Mouse (Mus musculus) heart, embryonic 10.5 days (tissue): ENCODE data around the gene Ptgir. TPM values are rescaled to one million over a fixed set of nuclear protein-coding genes. Genes with fewer than 3 reads are reported as not detected.

Source experiments
- DNase-seq: peaks from one replicate; pipeline ENCODE4 v3.0.0-alpha.2; 2017; ENCODE audit warnings: low spot score
- H3K27ac ChIP-seq: fragments of 300-500 bp; sonication (generic); 2 replicates; pipeline ENCODE4 v1.5.1; 2016; ENCODE audit warnings: mild to moderate bottlenecking
- H3K27me3 ChIP-seq: fragments of 300-500 bp; sonication (generic); 2 replicates; pipeline ENCODE4 v1.6.1; 2016; ENCODE audit warnings: mild to moderate bottlenecking; ENCODE audit not compliant: poor library complexity, insufficient read depth, severe bottlenecking
- H3K36me3 ChIP-seq: fragments of 300-500 bp; sonication (generic); 2 replicates; pipeline ENCODE4 v1.6.1; 2016; ENCODE audit warnings: mild to moderate bottlenecking, moderate library complexity
- H3K4me1 ChIP-seq: fragments of 300-500 bp; sonication (generic); 2 replicates; pipeline ENCODE4 v1.6.1; 2016; ENCODE audit warnings: mild to moderate bottlenecking
- H3K4me3 ChIP-seq: fragments of 300-500 bp; sonication (generic); 2 replicates; pipeline ENCODE4 v1.5.1; 2016; ENCODE audit warnings: mild to moderate bottlenecking, moderate library complexity
- H3K9me3 ChIP-seq: fragments of 300-500 bp; sonication (generic); 2 replicates; pipeline ENCODE4 v1.6.1; 2016; ENCODE audit warnings: mild to moderate bottlenecking, moderate library complexity
- WGBS: fragments of 180-500 bp; shearing (Covaris S2); methylation state at CpG from one replicate; pipeline ENCODE4 v1.1.7; 2016; 5-methylcytosine and 5-hydroxymethylcytosine counted together
- polyA plus RNA-seq: library from polyadenylated mRNA; unstranded; fragments of >200 nt; fragmentation: Nextera tagmentation; extraction: Ambion mirVana; gene quantifications from 2 replicates; pipeline ENCODE4 v1.2.1, GENCODE M21; 2016

Gene Ptgir
- polyA plus RNA-seq = 0.15 and 0.51 TPM in 2 replicates

- H3K4me3 ChIP-seq = no peak within 1 kb of the TSS
- H3K27ac ChIP-seq = 0 out of 2 replicates have a peak within 1 kb of the TSS, but pooled peaks have one; percentile 17
- no peaks in the 10 kb centered on the region for H3K36me3 ChIP-seq
- WGBS = 13% methylated on average over 6 of the region's 6 CpGs
- no peaks in the 10 kb centered on the region for H3K9me3 ChIP-seq
- DNase-seq = no peak
- peaks cover 81% of the 10 kb centered on the region for H3K27me3 ChIP-seq
- peaks cover 65% of the 10 kb centered on the region for H3K4me1 ChIP-seq
Measured at GRCm38 (mm10) chr7:16906281-16906680, at the start of gene Ptgir. TSS of gene Ptgir (plus strand) at chr7:16906490.

GRCm38 (mm10) chr7:16858336-16858735 is 48.0 kb upstream of the Ptgir start:
- no peak for DNase-seq
- WGBS = 30% methylated on average over 17 of the region's 17 CpGs
- Histone ChIP-seq H3K27ac (no peak overlapping the region), H3K36me3 (peaks cover 76% of the 10 kb centered on the region), H3K4me3 (no peak overlapping the region), H3K9me3 (no peaks in the 10 kb centered on the region), H3K27me3 (no peaks in the 10 kb centered on the region), H3K4me1 (0 out of 2 replicates have a peak, but pooled peaks cover 5% of the 10 kb centered on the region)

GRCm38 (mm10) chr7:16859902-16860651 is 46.2 kb upstream of the Ptgir start:
- H3K4me3 ChIP-seq = no peak overlapping the region
- 38% methylated on average over 5 of the region's 5 CpGs for WGBS
- H3K4me1 ChIP-seq = 0 out of 2 replicates have a peak, but pooled peaks cover 5% of the 10 kb centered on the region
- H3K27me3 ChIP-seq = no peaks in the 10 kb centered on the region
- peaks cover 77% of the 10 kb centered on the region for H3K36me3 ChIP-seq
- no peaks in the 10 kb centered on the region for H3K9me3 ChIP-seq
- no peak overlapping the region for H3K27ac ChIP-seq
- DNase-seq = no peak

- 78% methylated on average over 3 of the region's 3 CpGs for WGBS
- peaks cover 75% of the 10 kb centered on the region for H3K36me3 ChIP-seq
- no peaks in the 10 kb centered on the region for H3K9me3 ChIP-seq
Measured at GRCm38 (mm10) chr7:16867488-16867887, 38.8 kb upstream of the Ptgir start.

GRCm38 (mm10) chr7:16869497-16869896 is 36.8 kb upstream of the Ptgir start:
- no peak for DNase-seq
- Histone ChIP-seq H3K27me3 (no peaks in the 10 kb centered on the region), H3K36me3 (peaks cover 58% of the 10 kb centered on the region), H3K27ac (no peak overlapping the region), H3K9me3 (no peaks in the 10 kb centered on the region), H3K4me1 (peaks cover 6% of the 10 kb centered on the region; the same call in 1 of the 2 replicates), H3K4me3 (0 out of 2 replicates have a peak overlapping the region, but pooled peaks have one; percentile 24)
- WGBS = 38% methylated on average over 16 of the region's 16 CpGs

More at GRCm38 (mm10) chr7:16867488-16867887, 38.8 kb upstream of the Ptgir start:
- no peak for DNase-seq
- H3K27ac ChIP-seq = 0 out of 2 replicates have a peak overlapping the region, but pooled peaks have one; percentile 22
- H3K4me3 ChIP-seq = no peak overlapping the region
- peaks cover 6% of the 10 kb centered on the region; the same call in 1 of the 2 replicates for H3K4me1 ChIP-seq
- no peaks in the 10 kb centered on the region for H3K27me3 ChIP-seq

- no peaks in the 10 kb centered on the region for H3K27me3 ChIP-seq
- H3K9me3 ChIP-seq = no peaks in the 10 kb centered on the region
- H3K27ac ChIP-seq = no peak overlapping the region
- H3K36me3 ChIP-seq = peaks cover 37% of the 10 kb centered on the region
- no peak for DNase-seq
- no peak overlapping the region for H3K4me3 ChIP-seq
- 79% methylated on average over 10 of the region's 10 CpGs for WGBS
- peaks cover 9% of the 10 kb centered on the region for H3K4me1 ChIP-seq
Measured at GRCm38 (mm10) chr7:16871600-16871999, 34.7 kb upstream of the Ptgir start.

GRCm38 (mm10) chr7:16872478-16872877 is 33.8 kb upstream of the Ptgir start:
- no peaks in the 10 kb centered on the region for H3K27me3 ChIP-seq
- peaks cover 30% of the 10 kb centered on the region for H3K36me3 ChIP-seq
- peaks cover 17% of the 10 kb centered on the region for H3K4me1 ChIP-seq
- DNase-seq = no peak
- H3K4me3 ChIP-seq = no peak overlapping the region
- no peaks in the 10 kb centered on the region for H3K9me3 ChIP-seq
- WGBS = 87% methylated on average over 9 of the region's 9 CpGs
- no peak overlapping the region for H3K27ac ChIP-seq

- Histone ChIP-seq H3K27ac (no peak overlapping the region), H3K4me1 (peaks cover 17% of the 10 kb centered on the region), H3K36me3 (peaks cover 32% of the 10 kb centered on the region), H3K27me3 (no peaks in the 10 kb centered on the region), H3K4me3 (no peak overlapping the region), H3K9me3 (no peaks in the 10 kb centered on the region)
- WGBS = 86% methylated on average over 4 of the region's 4 CpGs
- DNase-seq = no peak
Measured at GRCm38 (mm10) chr7:16873392-16873791, 32.9 kb upstream of the Ptgir start.

- WGBS = 5% methylated on average over 17 of the region's 17 CpGs
- Histone ChIP-seq H3K9me3 (no peaks in the 10 kb centered on the region), H3K4me3 (peak overlapping the region; percentile 84), H3K36me3 (peaks cover 37% of the 10 kb centered on the region), H3K4me1 (peaks cover 16% of the 10 kb centered on the region), H3K27me3 (no peaks in the 10 kb centered on the region), H3K27ac (peak overlapping the region; percentile 82)
- DNase-seq = peak; percentile 89
Measured at GRCm38 (mm10) chr7:16874190-16874589, 32.1 kb upstream of the Ptgir start.

GRCm38 (mm10) chr7:16874756-16875309 is 31.5 kb upstream of the Ptgir start:
- Histone ChIP-seq H3K9me3 (no peaks in the 10 kb centered on the region), H3K4me3 (peak overlapping the region; percentile 84), H3K4me1 (peaks cover 15% of the 10 kb centered on the region), H3K27me3 (no peaks in the 10 kb centered on the region), H3K27ac (peak overlapping the region; percentile 96), H3K36me3 (peaks cover 40% of the 10 kb centered on the region)
- DNase-seq = peak; percentile 100
- under 1% methylated on average over 33 of the region's 33 CpGs for WGBS

GRCm38 (mm10) chr7:16875310-16875325 is 31.2 kb upstream of the Ptgir start, which contains the start of gene Dact3:
TSS of gene Dact3 (plus strand) at chr7:16875317.
- peaks cover 18% of the 10 kb centered on the region for H3K4me1 ChIP-seq
- DNase-seq = no peak
- no peaks in the 10 kb centered on the region for H3K27me3 ChIP-seq
- peak within 1 kb of the TSS; percentile 84 for H3K4me3 ChIP-seq
- peaks cover 40% of the 10 kb centered on the region for H3K36me3 ChIP-seq
- peak within 1 kb of the TSS; percentile 96 for H3K27ac ChIP-seq
- no peaks in the 10 kb centered on the region for H3K9me3 ChIP-seq
- WGBS = 0% methylated on average over 1 of the region's 1 CpGs

GRCm38 (mm10) chr7:16875326-16875725 is 31.0 kb upstream of the Ptgir start:
- no peaks in the 10 kb centered on the region for H3K27me3 ChIP-seq
- H3K4me1 ChIP-seq = peaks cover 20% of the 10 kb centered on the region
- peak overlapping the region; percentile 96 for H3K27ac ChIP-seq
- H3K4me3 ChIP-seq = peak overlapping the region; percentile 84
- H3K9me3 ChIP-seq = no peaks in the 10 kb centered on the region
- H3K36me3 ChIP-seq = peaks cover 40% of the 10 kb centered on the region
- under 1% methylated on average over 36 of the region's 42 CpGs for WGBS
- no peak for DNase-seq

GRCm38 (mm10) chr7:16876006-16876405 is 30.3 kb upstream of the Ptgir start:
- DNase-seq = no peak
- H3K27me3 ChIP-seq = no peaks in the 10 kb centered on the region
- WGBS = 5% methylated on average over 11 of the region's 11 CpGs
- H3K9me3 ChIP-seq = no peaks in the 10 kb centered on the region
- peak overlapping the region; percentile 96 for H3K27ac ChIP-seq
- H3K4me1 ChIP-seq = peaks cover 27% of the 10 kb centered on the region
- H3K4me3 ChIP-seq = peak overlapping the region; percentile 84
- H3K36me3 ChIP-seq = peaks cover 35% of the 10 kb centered on the region
